Mouse (Mus musculus): ENCODE results near the gene Sema4c.

DNA sequence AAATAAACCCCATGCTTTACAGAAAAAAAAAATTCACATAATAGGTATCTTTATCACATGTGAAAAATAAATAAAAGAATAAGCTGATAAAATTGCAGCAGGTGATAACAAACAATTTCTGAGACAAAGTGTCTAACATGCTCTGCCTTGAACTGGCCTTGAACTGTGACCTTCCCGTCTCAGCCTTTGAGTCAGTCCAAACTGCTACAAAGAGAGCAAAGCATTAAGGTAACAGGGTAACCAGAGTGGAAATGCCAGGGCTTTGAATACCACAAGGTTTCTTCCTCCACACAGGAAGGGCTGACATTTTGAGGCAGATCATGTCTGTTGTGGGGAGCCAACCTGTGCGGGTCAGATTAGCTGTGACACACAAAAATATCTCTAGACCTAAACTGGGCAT is 12.8 kb downstream of the Sema4c start:
- TF ChIP-seq CTCF (conservative IDR thresholded peaks at IDR 0.05; ENCODE audit: insufficient read depth, insufficient read length, low read depth, low read length) (no peak), POLR2A (IDR thresholded peaks at IDR 0.05; ENCODE audit: low read depth, low read length) (no peak)
